Mouse (Mus musculus) 3T3-L1 (cell line): ENCODE measurements at regions not wholly inside any gene's neighbourhood (a gene's known extent, or its start where the extent isn't known, plus 50 kb on each side); places are given as distances from the start of the nearest gene placed in this dataset.

Source experiments
- DNase-seq: peaks from one replicate; pipeline ENCODE4 v3.0.0-alpha.2; 2015; ENCODE audit warnings: low read depth, low spot score

DNA sequence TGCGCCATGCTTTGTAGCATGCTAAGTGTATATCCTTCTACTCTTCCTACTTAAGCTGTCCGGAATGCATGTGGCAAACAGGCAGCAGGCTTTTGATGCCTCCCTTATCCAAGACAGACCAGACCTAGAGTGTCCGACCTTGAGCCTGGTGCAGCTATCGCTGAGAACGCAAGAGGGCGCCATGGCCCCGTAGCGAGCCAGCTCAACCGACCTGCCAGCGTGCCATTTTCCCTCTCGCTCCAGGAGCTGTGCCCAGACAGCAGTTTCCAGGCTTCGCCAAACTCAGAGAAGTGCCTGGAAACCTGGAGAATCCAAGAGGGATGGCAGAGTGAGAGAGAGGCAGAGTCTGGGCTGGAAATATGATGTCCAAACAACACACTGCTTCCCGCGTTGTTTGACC lies 155.8 kb upstream of the Gm12830 start:
- DNase-seq: peak; percentile 67

DNA sequence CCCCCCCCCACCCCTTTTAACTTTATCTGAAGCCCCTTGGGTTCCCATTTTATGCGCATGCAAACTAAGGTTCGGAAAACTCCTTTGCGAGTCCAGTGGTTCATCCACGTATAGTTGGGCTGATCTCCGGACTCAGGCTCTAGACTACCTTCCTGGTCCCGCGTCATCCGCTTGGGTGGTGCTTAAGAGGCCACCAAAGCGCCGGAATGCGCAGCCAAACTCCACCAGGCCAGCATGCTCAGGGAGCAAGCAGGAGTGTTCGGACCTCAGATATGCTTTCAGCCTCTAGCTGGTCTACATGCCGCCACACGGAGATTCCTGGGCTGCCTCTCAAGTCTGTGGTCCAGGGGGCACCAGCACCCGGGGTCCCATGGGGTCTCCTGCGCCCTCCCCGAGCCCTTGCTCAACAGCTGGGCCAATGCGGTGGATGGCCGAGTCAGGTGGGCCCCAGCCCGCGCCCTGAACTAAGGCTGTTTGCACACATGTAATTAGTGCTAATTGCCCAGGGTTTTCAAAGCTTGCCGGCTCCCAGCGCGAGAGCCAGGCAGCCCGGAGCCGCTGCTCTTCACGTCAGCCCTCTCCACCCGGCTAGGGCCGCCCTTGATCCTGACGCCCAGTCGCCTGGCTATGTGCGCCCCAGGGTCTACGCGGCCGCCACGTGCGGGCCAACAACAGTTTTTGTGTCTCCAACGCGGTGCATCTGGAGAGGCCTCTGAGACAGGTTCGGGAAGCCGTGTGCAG lies 155.1 kb upstream of the Gm12830 start:
- no peak for DNase-seq

DNA sequence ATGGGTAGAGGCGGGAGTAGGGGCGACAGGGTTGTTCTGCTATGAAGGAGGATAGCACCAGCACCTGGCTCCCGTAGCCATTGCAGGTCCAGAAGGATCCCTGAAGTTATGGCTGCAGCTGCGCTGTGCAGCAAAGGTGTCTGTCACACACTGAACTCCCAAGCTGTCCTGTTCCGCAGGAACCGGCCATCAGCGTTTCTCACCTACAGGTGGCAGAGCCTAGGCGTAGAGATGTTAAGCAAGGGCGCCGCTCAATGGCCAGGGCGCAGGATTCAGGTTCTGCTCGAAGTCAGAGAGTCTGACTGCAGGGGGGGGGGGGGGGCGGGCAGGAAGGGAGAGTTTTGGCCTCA lies 154.6 kb upstream of the Gm12830 start:
- no peak for DNase-seq

DNA sequence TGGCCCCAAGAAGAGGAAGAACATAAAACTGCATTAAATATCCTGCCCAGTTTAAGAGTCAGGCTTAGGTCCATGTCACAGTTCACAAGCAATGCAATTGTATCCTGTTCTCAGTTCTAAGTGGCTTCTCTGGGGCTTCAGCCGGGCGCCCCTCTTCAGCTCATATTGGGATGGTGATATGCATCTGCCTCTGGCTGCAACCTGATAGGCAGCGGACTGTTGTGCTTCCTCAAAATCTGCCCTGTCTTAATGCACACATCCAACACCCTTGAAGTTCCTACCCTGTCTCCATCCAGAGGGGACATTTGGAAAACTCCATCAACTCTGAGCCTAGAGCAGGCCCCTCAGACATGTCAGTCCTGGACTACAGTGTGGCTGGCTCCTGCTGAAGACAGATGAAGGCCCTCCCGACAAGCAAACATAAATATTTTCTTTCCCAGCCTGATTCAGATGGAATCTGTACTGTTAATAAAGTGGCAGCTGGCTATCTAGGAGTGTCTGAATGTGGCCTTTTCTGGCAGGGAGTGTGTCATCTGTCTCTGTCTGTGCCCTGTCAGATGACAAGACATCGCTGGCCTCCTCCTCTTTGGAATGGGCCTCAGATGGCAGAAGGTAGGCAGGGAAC lies 149.3 kb upstream of the Gm12830 start:
- no peak for DNase-seq

DNA sequence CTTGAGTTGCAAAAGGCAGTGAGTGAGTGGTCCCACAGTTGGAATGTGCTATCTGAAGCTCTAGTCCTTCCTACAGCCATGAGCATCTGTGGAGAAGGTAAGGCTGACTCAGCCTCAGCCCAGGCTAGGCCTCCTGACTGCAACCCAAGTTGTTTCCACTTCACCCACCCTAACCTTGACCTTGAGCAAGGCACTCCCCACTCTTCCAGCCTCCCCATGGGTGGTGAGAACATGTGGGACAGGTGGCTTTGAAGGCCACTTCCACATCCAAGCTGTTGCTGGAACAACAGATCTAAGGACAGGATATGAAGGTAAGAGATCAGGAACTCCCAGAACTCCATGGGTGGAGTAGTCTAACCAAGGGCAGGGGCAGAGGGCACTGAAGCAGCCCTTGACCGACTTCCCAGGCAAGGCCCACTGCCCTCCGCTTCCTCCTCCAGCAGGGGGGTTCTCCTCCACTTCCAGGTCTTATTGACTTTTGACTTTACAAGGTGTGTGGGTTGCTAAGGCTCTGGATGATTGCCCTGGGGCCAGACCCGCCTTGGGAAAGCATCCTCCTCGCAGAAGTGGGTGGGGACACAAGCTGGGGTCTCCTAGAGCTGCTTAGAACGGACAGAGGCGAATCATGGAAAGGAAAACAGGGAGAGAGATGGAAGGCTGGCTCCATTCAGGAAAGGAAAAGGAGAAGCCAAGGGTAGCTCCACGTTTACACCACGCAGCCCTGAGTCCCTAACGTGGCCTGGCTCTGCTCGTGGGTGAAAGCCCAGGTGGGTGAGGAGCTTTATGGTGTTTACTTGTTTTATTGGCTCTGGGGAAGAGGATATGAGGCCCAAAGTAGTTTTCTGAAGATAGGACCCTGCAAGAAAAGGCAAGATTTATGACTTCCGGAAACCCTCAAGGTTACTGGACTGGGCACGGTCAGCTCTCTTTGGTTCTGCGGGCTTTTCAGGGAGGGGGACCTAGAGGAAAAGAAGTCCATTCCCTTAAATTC lies 144.3 kb upstream of the Gm12830 start:
- DNase-seq: no peak

DNA sequence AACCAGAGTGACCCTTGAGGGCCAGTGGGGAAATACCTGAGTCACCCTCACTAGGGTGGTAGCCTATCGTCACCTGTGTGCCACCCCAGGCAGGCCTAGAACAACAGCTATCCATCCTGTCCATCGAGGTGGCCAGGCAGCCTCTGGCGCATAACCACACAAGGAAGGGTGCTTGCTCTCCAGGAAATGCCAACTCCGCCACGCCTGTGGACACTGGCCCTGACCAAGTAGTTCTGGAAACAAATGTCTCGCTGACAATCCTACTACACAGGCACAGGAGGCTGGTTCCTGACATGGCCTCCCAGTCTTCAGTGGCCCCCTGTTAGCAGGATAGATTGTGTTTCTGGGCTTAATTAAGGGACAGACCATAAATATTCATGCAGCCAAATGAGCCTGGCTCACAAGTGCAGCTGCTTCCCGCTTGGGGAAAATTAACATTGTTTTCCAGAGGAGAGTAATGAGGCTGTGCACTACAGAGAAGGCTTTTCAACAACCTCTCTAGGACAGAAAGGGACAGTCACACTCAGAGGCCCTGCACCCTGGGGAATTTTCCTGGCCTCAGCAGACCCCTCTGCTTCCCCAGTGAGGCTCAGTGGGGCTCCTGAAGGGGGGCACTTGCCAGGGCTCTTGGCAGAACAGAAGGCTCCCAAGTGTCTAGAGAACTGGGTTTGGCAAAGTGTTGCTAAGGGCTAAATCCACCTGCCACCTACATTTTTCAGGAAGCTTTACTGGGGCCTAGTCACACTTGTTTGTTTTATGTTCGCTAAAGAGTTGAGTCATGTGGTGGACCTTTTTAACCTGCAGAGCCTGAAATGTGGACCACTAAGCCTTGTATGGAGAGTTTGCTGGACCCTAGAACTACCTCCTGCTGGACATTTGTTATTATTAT lies 143.2 kb upstream of the Gm12830 start:
- no peak for DNase-seq

DNA sequence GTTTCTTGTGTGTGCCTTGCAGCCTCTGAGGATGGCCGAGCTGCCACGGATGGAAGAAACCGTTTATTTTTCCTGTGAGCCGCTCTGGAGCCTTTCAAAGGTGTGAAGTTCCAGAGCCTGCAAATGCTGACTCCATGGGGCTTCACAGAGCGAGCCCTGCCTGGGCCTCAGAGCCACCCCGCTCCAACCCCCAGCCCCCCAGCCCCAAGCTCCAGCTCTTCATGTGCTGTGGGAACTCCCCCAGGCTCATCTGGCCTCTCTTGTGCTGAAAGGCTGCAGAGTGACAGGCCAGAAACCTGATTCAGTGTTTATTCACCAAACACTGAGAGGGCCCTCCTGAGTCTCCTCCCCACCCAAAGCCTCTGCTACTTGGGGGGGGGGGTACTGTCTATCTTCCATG lies 141.2 kb upstream of the Gm12830 start:
- no peak for DNase-seq

DNA sequence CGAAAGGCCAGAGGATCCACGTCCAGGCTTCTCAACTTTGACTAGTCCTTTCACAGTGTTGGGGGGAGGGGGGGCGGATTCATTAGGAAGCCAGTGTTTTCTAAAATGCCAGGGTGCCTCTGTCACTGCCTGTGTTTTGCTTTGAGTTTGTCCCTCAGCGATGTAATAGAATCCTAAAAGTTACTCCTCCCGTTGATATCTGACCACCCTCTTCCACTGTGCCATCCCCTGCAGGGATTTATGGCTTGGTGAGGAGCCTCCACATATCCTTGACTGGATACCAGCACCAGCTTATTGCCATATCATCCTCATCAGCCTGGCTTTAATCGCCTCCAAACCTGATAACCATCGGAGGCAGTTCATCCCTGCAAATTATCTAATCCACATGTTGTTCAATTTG lies 138.6 kb upstream of the Gm12830 start:
- DNase-seq: no peak

DNA sequence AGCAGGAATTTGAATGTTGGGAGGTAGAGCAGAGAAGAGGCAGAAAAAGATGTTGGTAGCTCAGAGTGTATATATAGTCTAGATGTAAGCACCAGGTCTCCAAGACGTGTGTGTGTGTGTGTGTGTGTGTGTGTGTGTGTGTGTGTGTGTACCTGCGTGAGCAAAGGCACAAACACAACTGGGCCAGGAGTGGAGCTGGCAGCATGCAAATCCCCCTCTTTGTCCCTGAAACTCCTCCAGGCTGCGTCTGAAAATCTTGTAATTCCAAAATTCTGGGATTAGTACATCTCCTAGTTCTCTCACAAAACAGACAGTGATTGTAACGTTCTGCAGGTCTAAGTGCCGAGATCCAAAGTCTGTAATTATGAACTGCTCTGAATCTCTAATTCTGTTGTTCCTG lies 137.8 kb upstream of the Gm12830 start:
- DNase-seq: no peak

DNA sequence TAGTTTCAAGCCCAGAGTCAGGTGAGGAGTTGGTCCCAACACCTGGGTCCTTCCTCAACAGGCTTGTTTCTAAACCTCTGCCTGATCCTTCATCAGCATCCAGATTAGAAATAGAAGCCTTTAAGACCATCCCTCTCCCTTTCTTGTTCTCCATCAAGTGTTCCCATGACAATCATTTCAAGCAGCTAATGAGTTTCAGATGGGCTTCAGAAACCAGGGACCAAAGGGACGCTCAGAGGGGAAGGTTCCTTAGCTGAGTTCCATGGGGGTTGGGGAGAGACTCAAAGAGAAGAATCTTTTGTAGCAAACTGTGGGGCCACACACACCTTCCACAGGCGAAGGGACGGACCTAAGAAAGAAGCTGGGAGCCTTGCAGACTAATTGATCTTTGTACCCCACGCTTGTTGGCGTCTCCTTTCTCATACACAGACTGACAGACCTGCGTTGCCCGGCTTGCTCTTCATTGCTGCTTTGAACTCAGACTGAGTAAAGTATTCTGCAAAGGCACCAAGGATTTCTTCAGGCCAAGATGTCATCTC lies 136.6 kb upstream of the Gm12830 start:
- no peak for DNase-seq

DNA sequence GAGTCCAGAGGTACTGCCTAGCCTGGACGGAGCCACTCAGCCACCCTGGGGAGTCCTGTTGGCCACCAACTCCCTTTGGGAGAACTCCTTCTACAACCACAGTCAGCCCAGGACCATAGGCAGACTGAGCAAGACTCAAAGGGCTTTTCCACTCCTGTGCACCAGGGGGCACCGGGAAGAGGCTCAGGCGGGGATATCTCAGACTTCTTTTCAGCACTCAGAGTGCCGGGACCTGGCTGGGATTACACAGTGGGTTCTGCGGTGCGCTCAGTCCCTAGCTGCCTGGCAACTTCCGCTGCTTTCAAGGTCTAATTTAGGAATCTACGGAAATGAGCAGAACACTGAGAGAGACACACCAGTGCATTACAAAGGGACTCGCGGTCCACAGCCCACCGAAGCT lies 136.1 kb upstream of the Gm12830 start:
- peak; percentile 25 for DNase-seq

DNA sequence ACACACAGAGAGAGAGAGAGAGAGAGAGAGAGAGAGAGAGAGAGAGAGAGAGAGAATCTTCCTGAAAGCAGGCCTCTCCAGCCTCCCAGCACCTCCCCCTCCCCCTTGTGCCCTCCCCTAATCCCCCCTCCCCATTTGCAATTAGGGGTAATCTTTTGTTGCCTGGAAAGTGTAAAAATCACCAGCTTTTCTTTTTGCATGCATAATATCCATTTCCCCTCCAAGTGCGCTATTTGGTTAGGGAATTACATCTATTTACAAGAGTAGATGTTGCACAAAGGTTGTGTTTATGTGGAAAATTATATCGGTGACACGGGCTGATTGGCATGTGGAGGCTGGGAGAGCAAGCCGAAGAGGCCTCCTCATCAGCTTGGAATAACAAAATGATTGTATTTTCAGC lies 135.4 kb upstream of the Gm12830 start:
- no peak for DNase-seq

DNA sequence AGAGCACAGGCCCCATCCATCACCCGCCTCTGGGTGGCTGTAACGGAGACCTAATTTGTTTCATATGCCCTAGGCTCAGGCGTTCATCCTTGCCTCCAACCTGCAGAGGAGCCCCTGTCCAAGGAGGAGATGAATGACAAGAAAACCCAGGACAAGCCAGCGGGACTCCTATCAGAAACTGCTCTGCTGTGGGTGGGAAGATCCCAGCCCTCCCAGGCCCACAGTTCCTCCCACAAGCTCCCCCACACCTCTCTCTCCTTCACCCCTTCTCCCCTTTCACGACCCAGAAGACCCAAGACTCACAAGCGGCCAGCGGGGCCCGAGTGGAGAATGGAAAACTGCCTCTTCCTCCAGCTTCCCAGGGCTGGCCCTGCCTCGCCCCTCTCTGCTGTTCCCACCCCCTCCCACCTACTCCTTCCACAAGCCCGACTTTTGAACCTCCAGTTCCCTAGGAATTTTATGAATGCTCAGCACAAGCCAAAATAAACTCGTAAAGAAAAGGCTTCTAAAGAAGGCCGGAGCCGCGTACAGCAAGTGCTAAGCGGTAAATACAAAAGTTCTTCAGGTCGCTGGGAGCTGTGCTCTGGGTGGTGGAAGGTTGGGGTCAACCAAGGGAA lies 133.1 kb upstream of the Gm12830 start:
- peak; percentile 9 for DNase-seq

DNA sequence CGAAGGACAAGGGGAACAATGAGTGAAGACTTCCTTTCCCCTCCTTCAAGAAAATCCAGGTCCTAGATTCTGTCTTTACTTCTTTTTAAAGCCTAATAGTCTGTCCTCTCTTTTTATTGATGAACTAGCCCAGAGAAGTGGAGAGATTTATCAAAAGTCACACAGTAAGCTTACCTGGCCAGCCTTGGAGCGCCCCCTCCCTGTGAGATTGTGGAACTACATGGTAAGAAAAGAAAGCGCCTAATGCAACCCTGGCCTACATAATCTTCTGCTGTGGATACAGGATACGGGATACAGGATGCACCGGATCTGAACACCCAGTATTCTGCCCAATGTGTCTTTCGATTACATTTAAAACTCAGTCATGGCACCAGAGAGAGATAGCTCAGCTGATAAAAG lies 132.6 kb upstream of the Gm12830 start:
- peak; percentile 25 for DNase-seq

DNA sequence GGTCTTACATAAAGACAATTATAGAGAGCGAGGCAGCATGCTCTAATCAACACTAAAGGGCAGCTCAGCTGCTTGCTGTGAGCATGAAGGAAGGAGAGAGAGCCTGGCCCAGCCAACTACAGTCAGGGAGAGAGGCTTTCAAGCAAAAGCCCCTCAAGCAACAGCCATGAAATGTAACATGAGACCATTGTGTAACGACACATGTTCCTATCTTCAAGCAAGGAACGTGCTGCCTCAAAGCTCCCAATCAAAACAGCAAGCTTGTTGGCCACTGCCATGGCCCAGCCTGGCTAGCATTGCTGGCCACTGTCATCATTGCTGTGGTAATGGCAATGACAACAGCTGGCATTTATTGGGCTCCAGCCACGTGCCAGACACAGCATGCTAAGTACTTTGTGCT lies 115.9 kb upstream of the Gm12830 start:
- DNase-seq: no peak

DNA sequence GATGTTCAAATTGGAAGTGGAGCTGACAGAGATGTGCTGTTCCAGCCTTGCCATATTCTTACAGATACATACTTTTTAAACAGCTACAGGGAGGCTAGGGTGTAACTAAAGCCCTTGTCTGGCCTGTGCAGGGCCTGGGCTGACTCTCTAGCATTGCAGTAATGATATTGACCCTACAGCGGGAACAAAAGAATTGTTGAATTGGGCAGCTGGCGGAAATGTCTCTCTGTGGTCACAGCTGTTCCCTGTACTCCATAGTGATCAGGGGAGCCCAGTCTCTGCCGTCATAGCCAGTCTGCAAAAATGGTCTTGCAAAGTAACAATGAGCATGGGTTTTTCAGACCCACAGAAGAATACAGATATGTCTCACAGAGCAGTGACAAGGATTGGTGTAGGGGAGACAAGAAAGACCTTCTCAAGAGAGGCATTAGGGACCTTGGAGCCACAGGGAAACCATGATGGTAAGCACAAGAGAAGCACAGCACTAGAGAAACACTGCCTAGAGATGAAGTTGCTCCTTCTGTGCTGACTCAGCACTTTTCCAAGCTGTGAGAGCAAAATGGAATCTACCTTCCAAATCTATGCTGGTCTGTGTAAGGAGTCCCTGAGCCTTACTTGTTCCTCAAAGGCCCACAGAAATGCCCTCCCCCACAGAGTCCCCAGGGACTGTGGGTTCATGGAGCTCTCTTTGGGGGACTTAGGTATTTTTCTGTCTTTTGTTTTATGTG lies 111.2 kb upstream of the Gm12830 start:
- no peak for DNase-seq

DNA sequence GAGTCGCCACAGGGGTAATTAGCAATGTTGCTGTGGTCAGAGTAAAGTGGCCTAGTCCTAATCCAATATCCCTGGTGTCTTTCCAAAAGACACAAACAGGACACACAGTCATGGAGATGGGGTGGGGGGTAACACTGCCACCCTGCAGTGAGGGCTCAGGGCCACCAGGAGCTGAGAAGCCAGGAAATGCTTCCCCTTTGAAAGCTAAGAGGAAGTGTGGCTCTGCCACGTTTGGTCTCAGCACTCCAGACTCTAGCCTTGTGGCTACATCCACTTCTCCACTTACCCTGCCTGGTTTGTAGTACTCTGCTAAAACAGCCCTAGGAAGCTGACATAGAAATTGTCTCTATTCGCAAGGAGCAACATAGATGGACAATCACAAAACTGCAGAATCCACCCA lies 110.4 kb upstream of the Gm12830 start:
- no peak for DNase-seq

DNA sequence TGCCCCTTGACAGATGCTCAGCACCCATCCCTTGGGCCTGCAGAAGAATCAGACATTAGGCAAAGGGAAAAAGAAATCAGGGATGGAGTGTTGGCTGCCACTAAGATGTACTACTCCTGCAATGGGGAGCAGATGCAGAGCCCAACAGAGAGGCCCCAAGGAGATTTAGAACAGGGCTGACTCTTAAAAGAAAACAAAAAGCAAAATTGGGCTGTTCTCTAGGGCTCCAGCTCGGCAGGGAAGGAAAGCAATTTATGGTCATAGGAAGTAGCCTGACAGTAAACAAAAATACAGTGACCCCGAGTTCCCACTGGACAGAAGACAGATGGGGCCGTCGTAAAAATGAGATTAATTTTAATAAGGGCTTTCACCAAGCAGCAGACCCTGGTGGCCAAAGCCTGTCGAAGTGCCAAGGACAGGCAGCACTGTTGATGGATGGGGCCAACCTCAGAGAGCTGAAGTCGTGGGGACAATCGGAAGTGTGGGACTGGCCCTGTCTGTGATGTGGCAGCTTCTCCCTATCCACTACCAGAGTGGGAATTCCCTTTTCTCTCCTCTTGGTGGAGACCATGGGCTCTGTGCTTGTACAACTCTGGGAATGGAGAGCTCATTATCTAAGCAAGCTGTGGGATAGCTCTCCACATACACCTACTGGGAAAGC lies 109.4 kb upstream of the Gm12830 start:
- no peak for DNase-seq

DNA sequence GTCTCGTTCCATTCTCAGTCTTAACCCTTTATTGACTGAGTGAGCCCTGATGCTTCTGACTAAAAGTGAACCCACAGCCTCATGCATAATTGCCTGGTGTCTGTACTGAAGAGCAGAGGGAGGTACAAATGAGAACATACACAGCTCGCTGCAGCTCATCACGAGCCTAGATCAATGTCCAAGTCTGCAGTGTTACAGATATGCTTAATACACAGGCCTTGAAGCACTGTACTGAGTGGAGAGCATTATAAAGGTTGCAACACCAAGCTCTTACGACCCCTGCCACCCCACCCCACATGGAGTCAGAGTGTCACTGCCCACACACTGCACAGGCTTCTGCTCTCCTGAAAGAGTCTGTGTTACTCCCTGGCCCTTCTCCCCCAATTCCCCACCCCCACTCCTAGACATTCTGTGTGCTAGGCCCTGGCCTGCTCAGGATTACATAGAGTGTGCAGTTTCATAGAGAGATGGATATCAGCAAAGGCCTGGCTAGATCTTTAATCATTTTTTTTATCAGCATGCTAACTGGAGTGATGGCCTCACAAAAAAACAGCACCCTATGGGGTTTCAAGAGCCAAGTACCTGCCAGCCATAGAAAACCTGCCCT lies 108.5 kb upstream of the Gm12830 start:
- DNase-seq: no peak
